Mouse (Mus musculus): ENCODE results near the gene B3glct. TPM values are rescaled to one million over a fixed set of nuclear protein-coding genes. Genes with fewer than 3 reads are reported as not detected.

Gene B3glct
- 1 to 10 TPM; 1.9 to 2.9 TPM for polyA plus RNA-seq (2017; shearing (Covaris generic))

GRCm38 (mm10) chr5:149678100-149678989 is at the start of gene B3glct:
TSS of gene B3glct (plus strand) at chr5:149678230.

GRCm38 (mm10) chr5:149636075-149636920 is 41.7 kb upstream of the B3glct start, which contains the start of gene Hsph1:
TSS of gene Hsph1 (minus strand) at chr5:149636376.

Other genes starting within 250 kb of the B3glct start
- gene Tex26, start 238.6 kb upstream of the B3glct start, polyA plus RNA-seq (2017; shearing (Covaris generic)) = not detected
- under 1 TPM in 1 of 2 experiments, not detected in 1; 0.94 TPM for gene Wdr95, start 149.6 kb upstream of the B3glct start, polyA plus RNA-seq (2017; shearing (Covaris generic))
- gene Hsph1, start 41.9 kb upstream of the B3glct start, polyA plus RNA-seq (2017; shearing (Covaris generic)) = 100 to 1,000 TPM in 1 of 2 experiments, 10 to 100 TPM in 1; 73.3 to 101 TPM